Mouse (Mus musculus) regulatory T cell (primary cell): ENCODE data around the gene Nup214.
"Not testable (repeated sequence)": the region's sequence is repeated elsewhere in the genome, so short reads cannot be mapped to it uniquely, and the experiment has no call there.

Experiments
- in situ Hi-C: fragments of 300-600 bp; cut with MboI, MseI; formaldehyde crosslinking; loops from one replicate; pipeline ENCODE4 v1.15.1; 2025; ENCODE audit warnings: high pct_unique_total_duplicates

Nup214 gene

GRCm38 (mm10) chr2:32040646-32041045 lies 66.4 kb downstream of the Nup214 start:
- in situ Hi-C loops, result not testable (repeated sequence)

- in situ Hi-C loops, result no loop called here
Observed at GRCm38 (mm10) chr2:32041087-32041486, 66.9 kb downstream of the Nup214 start.

GRCm38 (mm10) chr2:32043836-32044235 lies 69.6 kb downstream of the Nup214 start:
- in situ Hi-C loops, result no loop called here

- in situ Hi-C loops, result no loop called here
Observed at GRCm38 (mm10) chr2:32045375-32045774, 71.1 kb downstream of the Nup214 start.

GRCm38 (mm10) chr2:32046009-32046408 lies 71.8 kb downstream of the Nup214 start:
- in situ Hi-C loops, result no loop called here

GRCm38 (mm10) chr2:32047323-32047722 lies 73.1 kb downstream of the Nup214 start:
- in situ Hi-C loops, result no loop called here

GRCm38 (mm10) chr2:32051791-32052190 lies 77.6 kb downstream of the Nup214 start:
- in situ Hi-C loops, result no loop called here

- in situ Hi-C loops, result no loop called here
Observed at GRCm38 (mm10) chr2:32052418-32052817, 78.2 kb downstream of the Nup214 start.

- in situ Hi-C loops, result no loop called here
Observed at GRCm38 (mm10) chr2:32055357-32055965, 81.2 kb downstream of the Nup214 start.

GRCm38 (mm10) chr2:32056524-32056923 lies 82.3 kb downstream of the Nup214 start:
- in situ Hi-C loops, result no loop called here

GRCm38 (mm10) chr2:32057360-32057759 lies 83.1 kb downstream of the Nup214 start:
- in situ Hi-C loops, result no loop called here

GRCm38 (mm10) chr2:32057794-32058193 lies 83.6 kb downstream of the Nup214 start:
- in situ Hi-C loops, result no loop called here

- in situ Hi-C loops, result no loop called here
Observed at GRCm38 (mm10) chr2:32058241-32058640, 84.0 kb downstream of the Nup214 start.

GRCm38 (mm10) chr2:32058716-32059115 lies 84.5 kb downstream of the Nup214 start:
- in situ Hi-C loops, result no loop called here

GRCm38 (mm10) chr2:32059613-32060012 lies 85.4 kb downstream of the Nup214 start:
- in situ Hi-C loops, result loop anchor here (10.0 kb wide), 1 partner anchor 515 kb away; the partner anchor contains the start of genes 9430097D07Rik, Dpm2 and Pip5kl1

GRCm38 (mm10) chr2:32060228-32060805 lies 86.1 kb downstream of the Nup214 start:
- in situ Hi-C loops, result loop anchor here (10.0 kb wide), 1 partner anchor 514 kb away; the partner anchor contains the start of genes 9430097D07Rik, Dpm2 and Pip5kl1

GRCm38 (mm10) chr2:32061189-32061588 lies 87.0 kb downstream of the Nup214 start:
- in situ Hi-C loops, result loop anchor here (10.0 kb wide), 1 partner anchor 514 kb away; the partner anchor contains the start of genes 9430097D07Rik, Dpm2 and Pip5kl1

- in situ Hi-C loops, result loop anchor here (10.0 kb wide), 1 partner anchor 513 kb away; the partner anchor contains the start of genes 9430097D07Rik, Dpm2 and Pip5kl1
Observed at GRCm38 (mm10) chr2:32061722-32062505, 87.7 kb downstream of the Nup214 start.

GRCm38 (mm10) chr2:32062626-32063410 lies 88.6 kb downstream of the Nup214 start:
- in situ Hi-C loops, result loop anchor here (10.0 kb wide), 1 partner anchor 512 kb away; the partner anchor contains the start of genes 9430097D07Rik, Dpm2 and Pip5kl1

- in situ Hi-C loops, result loop anchor here (10.0 kb wide), 1 partner anchor 511 kb away; the partner anchor contains the start of genes 9430097D07Rik, Dpm2 and Pip5kl1
Observed at GRCm38 (mm10) chr2:32063451-32064151, 89.4 kb downstream of the Nup214 start.
